ENCODE assay signal across 8 mouse cellular contexts in the genomic region with DNA sequence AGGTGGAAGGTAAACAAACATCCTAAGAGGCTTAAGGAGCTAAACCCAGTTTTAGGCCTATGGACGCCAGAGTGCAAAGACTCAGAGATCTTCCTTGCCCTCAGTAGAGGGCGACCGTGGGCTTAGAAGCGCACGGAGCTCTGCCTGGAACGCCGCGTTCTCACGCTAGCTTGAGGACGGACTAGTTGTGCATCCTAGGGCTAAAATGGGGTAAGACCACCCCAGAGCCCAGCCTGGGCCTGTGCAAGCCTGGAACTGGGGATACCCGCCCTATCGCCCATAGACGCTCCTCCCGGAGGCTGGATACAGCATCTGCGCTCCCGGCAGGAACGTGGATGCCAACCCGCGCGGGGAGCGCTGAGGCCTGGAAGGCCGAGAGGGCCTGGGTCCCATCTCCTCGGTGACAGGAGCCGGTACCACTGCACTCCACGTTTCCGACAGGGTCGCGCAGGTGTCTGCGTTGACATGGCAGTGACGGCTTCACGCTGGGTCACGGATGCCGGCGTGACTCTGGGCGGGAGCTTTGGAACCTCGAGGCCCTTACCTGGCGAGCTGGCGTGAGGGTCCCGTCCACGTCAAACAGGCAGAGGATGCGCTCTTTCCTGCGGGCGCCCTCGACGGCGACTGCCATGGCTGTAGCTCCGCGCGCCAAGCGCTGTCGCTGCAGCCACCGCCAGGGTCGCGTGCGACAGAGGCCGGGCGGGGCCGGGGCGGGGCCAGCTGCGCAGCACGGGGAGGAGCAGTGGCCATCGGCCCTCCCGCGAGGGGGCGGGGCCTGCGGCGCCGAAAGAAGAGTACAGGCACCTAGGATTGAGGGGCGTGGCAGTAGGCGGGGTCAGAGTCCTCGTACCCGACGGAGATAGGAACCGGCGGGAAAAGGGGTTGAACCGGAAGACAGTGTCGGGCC. TPM values are rescaled to one million over a fixed set of nuclear protein-coding genes. Genes with fewer than 3 reads are reported as not detected.
DNase-seq lines count a peak whose midpoint lies in the region; ATAC-seq and TF ChIP-seq lines count a peak whose summit lies in the region.

A gene (minus strand): TSS at position 760 of the 907 bp plus-strand sequence.

- H3K4me2 ChIP-seq in heart, embryonic 11.5 days, result peak within 1 kb of the TSS; percentile 100
- peak within 1 kb of the TSS; percentile 99 for H3K4me2 ChIP-seq in kidney, embryonic 16.5 days (replicated peaks; ENCODE audit: low read depth, low read length)
- peak within 1 kb of the TSS; percentile 94 for H3K4me2 ChIP-seq in myocyte (ENCODE audit: low read depth)

- TF ChIP-seq CTCF in C2C12 (IDR thresholded peaks at IDR 0.05; ENCODE audit: control insufficient read depth, insufficient read depth, insufficient read length), result peak; percentile 92
- peak; percentile 79 for TF ChIP-seq CTCF in brain, embryonic 14.5 days (IDR thresholded peaks at IDR 0.05; ENCODE audit: borderline replicate concordance, extremely low read depth, insufficient read depth, insufficient read length)
- TF ChIP-seq CTCF in liver, adult 2 months (IDR thresholded peaks at IDR 0.05; ENCODE audit: low read depth, low read length), result peak; percentile 87

- no peaks in the 10 kb centered on the region for H3K9me3 ChIP-seq in erythroblast, embryonic 14.5 days (ENCODE audit: control insufficient read depth, low read length)
- H3K9me3 ChIP-seq in heart, embryonic 11.5 days (replicated peaks; ENCODE audit: control insufficient read depth, low read length), result no peaks in the 10 kb centered on the region
- H3K9me3 ChIP-seq in kidney, embryonic 16.5 days (ENCODE audit: low read length), result no peaks in the 10 kb centered on the region

- peak; percentile 98 for DNase-seq in brain, embryonic 14.5 days (ENCODE audit: low read depth)
- DNase-seq in liver, adult 2 months (ENCODE audit: extremely low read depth, low read depth, low spot score), result peak; percentile 87
- peak; percentile 99 for DNase-seq in splenic B cell, adult 2 months (ENCODE audit: low read depth, low spot score)

- H3K79me2 ChIP-seq in C2C12 (ENCODE audit: control insufficient read depth, insufficient read depth) (no peaks in the 10 kb centered on the region), myocyte (ENCODE audit: control insufficient read depth, insufficient read depth) (no peaks in the 10 kb centered on the region)
- no peaks in the 10 kb centered on the region for H3K79me2 ChIP-seq in liver, adult 2 months (ENCODE audit: control insufficient read depth, insufficient read depth, low read length)

- WGBS in heart, embryonic 11.5 days (ENCODE audit: insufficient replicate concordance), result under 1% methylated on average over 77 of the region's 77 CpGs
- WGBS in kidney, embryonic 16.5 days, result under 1% methylated on average over 77 of the region's 77 CpGs
- 1% methylated on average over 76 of the region's 77 CpGs for WGBS in liver, adult 2 months

- ATAC-seq in heart, embryonic 11.5 days (replicated peaks; ENCODE audit: insufficient number of reproducible peaks, low FRiP score, low TSS enrichment), result peak; percentile 98
- ATAC-seq in kidney, embryonic 16.5 days (ENCODE audit: low FRiP score, low TSS enrichment), result peak; percentile 97

- H3ac ChIP-seq in C2C12 (ENCODE audit: control insufficient read depth, insufficient read length, low read depth) (peak within 1 kb of the TSS; percentile 73), myocyte (ENCODE audit: control insufficient read depth, insufficient read length) (peak within 1 kb of the TSS; percentile 35)

- H3K36me3 ChIP-seq in C2C12 (ENCODE audit: control insufficient read depth, insufficient read depth), result peaks cover 2% of the 10 kb centered on the region
- H3K36me3 ChIP-seq in erythroblast, embryonic 14.5 days (ENCODE audit: control insufficient read depth), result peaks cover 23% of the 10 kb centered on the region
- peaks cover under 1% of the 10 kb centered on the region; the same call in 1 of the 2 replicates for H3K36me3 ChIP-seq in heart, embryonic 11.5 days (ENCODE audit: control insufficient read depth, insufficient read depth, low read length)
- H3K36me3 ChIP-seq in kidney, embryonic 16.5 days (ENCODE audit: insufficient read depth, low read length), result peaks cover under 1% of the 10 kb centered on the region; the same call in 1 of the 2 replicates
- no peaks in the 10 kb centered on the region for H3K36me3 ChIP-seq in liver, adult 2 months (ENCODE audit: control insufficient read depth, insufficient read depth, low read length)
- peaks cover 10% of the 10 kb centered on the region for H3K36me3 ChIP-seq in myocyte (ENCODE audit: control insufficient read depth, insufficient read depth)
- no peaks in the 10 kb centered on the region for H3K36me3 ChIP-seq in splenic B cell, adult 2 months (ENCODE audit: control insufficient read depth, insufficient read depth, low read length, poor library complexity, severe bottlenecking)

- H3K27ac ChIP-seq in heart, embryonic 11.5 days (ENCODE audit: low read depth, low read length), result peak within 1 kb of the TSS; percentile 73
- H3K27ac ChIP-seq in kidney, embryonic 16.5 days (ENCODE audit: low read length), result peak within 1 kb of the TSS; percentile 43
- no peak within 1 kb of the TSS for H3K27ac ChIP-seq in liver, adult 2 months (replicated peaks; ENCODE audit: insufficient read depth, low read depth, low read length)

- no peaks in the 10 kb centered on the region for H3K27me3 ChIP-seq in C2C12 (ENCODE audit: control insufficient read depth, insufficient read depth, insufficient read length)
- no peaks in the 10 kb centered on the region for H3K27me3 ChIP-seq in erythroblast, embryonic 14.5 days (ENCODE audit: control insufficient read depth)
- no peaks in the 10 kb centered on the region for H3K27me3 ChIP-seq in heart, embryonic 11.5 days (ENCODE audit: control insufficient read depth, insufficient read depth, low read length)
- no peaks in the 10 kb centered on the region for H3K27me3 ChIP-seq in kidney, embryonic 16.5 days (ENCODE audit: insufficient read depth, low read length)
- H3K27me3 ChIP-seq in liver, adult 2 months (ENCODE audit: control insufficient read depth, insufficient read depth, low read length), result no peaks in the 10 kb centered on the region
- no peaks in the 10 kb centered on the region for H3K27me3 ChIP-seq in myocyte (ENCODE audit: control insufficient read depth, insufficient read depth, insufficient read length)
- H3K27me3 ChIP-seq in splenic B cell, adult 2 months (ENCODE audit: control insufficient read depth, insufficient read depth, low read length, poor library complexity, severe bottlenecking), result no peaks in the 10 kb centered on the region

- peak within 1 kb of the TSS; percentile 72 for H3K9ac ChIP-seq in heart, embryonic 11.5 days (ENCODE audit: low read depth, low read length)
- peak within 1 kb of the TSS; percentile 65 for H3K9ac ChIP-seq in kidney, embryonic 16.5 days (replicated peaks; ENCODE audit: low read length)
- peak within 1 kb of the TSS; percentile 60 for H3K9ac ChIP-seq in liver, adult 2 months (ENCODE audit: low read depth, low read length)

- no peaks in the 10 kb centered on the region for H3K79me3 ChIP-seq in C2C12 (ENCODE audit: low read depth)

- peak; percentile 52 for TF ChIP-seq POLR2A in brain, embryonic 14.5 days (IDR thresholded peaks at IDR 0.05; ENCODE audit: borderline replicate concordance, extremely low read depth, insufficient read depth, insufficient read length, poor library complexity, severe bottlenecking)
- no peak for TF ChIP-seq POLR2A in liver, adult 2 months (IDR thresholded peaks at IDR 0.05; ENCODE audit: extremely low read depth, insufficient read depth, low read length)
- peak; percentile 82 for TF ChIP-seq POLR2A in myocyte (IDR thresholded peaks at IDR 0.05; ENCODE audit: insufficient read length, low read depth)

- peaks cover 37% of the 10 kb centered on the region for H3K4me1 ChIP-seq in erythroblast, embryonic 14.5 days (ENCODE audit: control insufficient read depth)
- H3K4me1 ChIP-seq in heart, embryonic 11.5 days (ENCODE audit: control insufficient read depth, insufficient read depth, low read length), result peaks cover 6% of the 10 kb centered on the region; the same call in 1 of the 2 replicates
- H3K4me1 ChIP-seq in kidney, embryonic 16.5 days (ENCODE audit: insufficient read depth, low read length), result 0 out of 2 replicates have a peak, but pooled peaks cover 4% of the 10 kb centered on the region
- H3K4me1 ChIP-seq in liver, adult 2 months (ENCODE audit: control insufficient read depth, insufficient read depth, low read length), result peaks cover 6% of the 10 kb centered on the region; the same call in 1 of the 2 replicates

- H3K4me3 ChIP-seq in C2C12 (ENCODE audit: insufficient read depth, poor library complexity, severe bottlenecking) (peak within 1 kb of the TSS; percentile 56), myocyte (peak within 1 kb of the TSS; percentile 37)
- peak within 1 kb of the TSS; percentile 80 for H3K4me3 ChIP-seq in erythroblast, embryonic 14.5 days (replicated peaks)
- peak within 1 kb of the TSS; percentile 69 for H3K4me3 ChIP-seq in heart, embryonic 11.5 days (ENCODE audit: low read depth, low read length)
- H3K4me3 ChIP-seq in kidney, embryonic 16.5 days (ENCODE audit: low read length), result peak within 1 kb of the TSS; percentile 58
- H3K4me3 ChIP-seq in liver, adult 2 months (ENCODE audit: insufficient read depth, low read depth, low read length), result peak within 1 kb of the TSS; percentile 64

TF ChIP-seq in C2C12, 6 proteins besides CTCF, POLR2A, EP300 and RAD21:
- no peak for TF ChIP-seq CEBPB (IDR thresholded peaks at IDR 0.05; ENCODE audit: low read depth)
- TF ChIP-seq MAX (IDR thresholded peaks at IDR 0.05), result peak; percentile 86

TF ChIP-seq in myocyte, 11 proteins besides CTCF, POLR2A, EP300 and RAD21 (continues in another document):
- peak; percentile 56 for TF ChIP-seq POLR2AphosphoS2 (IDR thresholded peaks at IDR 0.05; ENCODE audit: insufficient read length, low read depth)
- peak in 1 of 3 experiments; percentile 28 for TF ChIP-seq MYOD1 (IDR thresholded peaks at IDR 0.05; ENCODE audit: control insufficient read depth in 1 of 3, insufficient read length in 2 of 3, low read depth in 2 of 3)
- TF ChIP-seq SRF (IDR thresholded peaks at IDR 0.05; ENCODE audit: control insufficient read depth, insufficient read length, low read depth), result peak; percentile 64
- TF ChIP-seq MYOG (IDR thresholded peaks at IDR 0.05; ENCODE audit: control insufficient read depth in 1 of 3, insufficient read depth in 1 of 3, insufficient read length in 2 of 3, low read depth in 2 of 3), result peak in 2 of 3 experiments; percentile 12 to 52
- peak; percentile 38 for TF ChIP-seq E2F4 (IDR thresholded peaks at IDR 0.05; ENCODE audit: insufficient read depth)
- no peak for TF ChIP-seq TCF12 (IDR thresholded peaks at IDR 0.05; ENCODE audit: insufficient read depth, poor library complexity, severe bottlenecking)

RNA-seq across cellular contexts. Expression of the gene that starts here (rescaled TPM):
- polyA plus RNA-seq in C2C12 (2012; fragmentation: generic; extraction: Trizol) (66.6 TPM), myocyte (2012; fragmentation: generic; extraction: Trizol) (104 TPM)
- polyA plus RNA-seq in brain, embryonic 14.5 days (2012; rRNA removed), result 75.6 and 78.9 TPM in 2 replicates
- polyA plus RNA-seq in erythroblast, embryonic 14.5 days (2012), result 4.2 and 6.3 TPM in 2 replicates
- polyA plus RNA-seq in heart, embryonic 11.5 days (2014; fragmentation: Nextera tagmentation; extraction: Ambion mirVana), result 22.5 and 22.6 TPM in 2 replicates
- 33.6 and 37.3 TPM in 2 replicates for polyA plus RNA-seq in kidney, embryonic 16.5 days (2015; fragmentation: Nextera tagmentation; extraction: Ambion mirVana)
- total RNA-seq in liver, adult 2 months (2014; rRNA removed), result 3.6 and 3.7 TPM in 2 replicates
- polyA plus RNA-seq in liver, adult 2 months (2012; rRNA removed), result 4.9 and 6.8 TPM in 2 replicates
